Mouse (Mus musculus): ENCODE results near the gene Fndc5. TPM values are rescaled to one million over a fixed set of nuclear protein-coding genes. Genes with fewer than 3 reads are reported as not detected.

The Fndc5 gene
- 3.3 and 3.9 TPM in 2 replicates for polyA plus RNA-seq (2016; fragmentation: Nextera tagmentation; extraction: Ambion mirVana)

DNA sequence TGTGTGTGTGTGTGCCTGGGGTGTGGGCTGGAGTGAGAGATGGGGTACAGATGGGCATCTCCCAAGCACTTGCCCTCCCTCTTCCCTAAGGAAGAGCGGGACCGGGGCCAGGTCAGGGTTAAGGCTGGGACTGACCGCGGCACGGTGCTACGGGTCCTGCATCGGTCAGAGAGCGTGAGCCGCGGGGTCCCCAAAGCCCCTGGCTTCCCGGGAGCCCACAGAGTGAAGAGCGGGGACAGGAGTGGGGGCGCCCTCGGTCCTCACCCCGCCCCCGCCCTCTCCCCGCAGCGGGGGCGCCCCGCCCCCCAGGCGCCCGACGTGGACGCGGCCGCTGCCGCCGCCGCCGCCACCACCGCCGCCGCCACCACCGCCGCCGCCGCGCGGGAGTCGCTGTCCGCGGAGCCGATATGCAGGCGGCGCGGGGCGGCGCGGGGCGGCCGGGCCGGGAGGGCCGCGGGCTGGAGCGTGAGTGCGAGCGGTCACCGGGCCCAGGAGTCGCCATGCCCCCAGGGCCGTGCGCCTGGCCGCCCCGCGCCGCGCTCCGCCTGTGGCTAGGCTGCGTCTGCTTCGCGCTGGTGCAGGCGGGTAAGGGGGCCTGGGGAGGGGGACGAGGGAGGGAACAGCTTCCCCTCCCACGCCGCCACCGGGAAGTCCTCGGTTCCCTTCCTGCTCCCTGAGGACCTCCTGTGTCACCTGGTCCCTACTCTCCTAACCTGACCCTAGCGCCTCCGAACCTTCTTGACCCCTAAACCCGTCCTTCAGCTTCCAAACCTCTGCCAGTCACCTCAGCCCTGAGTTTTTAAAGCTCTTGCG lies at the start of gene Fndc5:
Gene Fndc5 (plus strand): TSS at position 421 of the 813 bp plus-strand sequence.
- Histone ChIP-seq H3K36me3 (peaks cover 6% of the 10 kb centered on the region; the same call in 1 of the 2 replicates), H3K9me3 (no peaks in the 10 kb centered on the region), H3K4me1 (peaks cover 47% of the 10 kb centered on the region), H3K4me3 (peak within 1 kb of the TSS; percentile 69), H3K27me3 (ENCODE audit: insufficient read depth, poor library complexity, severe bottlenecking) (peaks cover 65% of the 10 kb centered on the region), H3K27ac (peak within 1 kb of the TSS; percentile 83)
- no peak for DNase-seq (ENCODE audit: low spot score)
- under 1% methylated on average over 73 of the region's 80 CpGs for WGBS

GRCm38 (mm10) chr4:129087850-129088249 lies 48.9 kb upstream of the Fndc5 start:
- peaks cover 17% of the 10 kb centered on the region for H3K36me3 ChIP-seq
- H3K27me3 ChIP-seq (ENCODE audit: insufficient read depth, poor library complexity, severe bottlenecking) = peaks cover 15% of the 10 kb centered on the region
- WGBS = 49% methylated on average over 5 of the region's 5 CpGs
- no peak overlapping the region for H3K4me3 ChIP-seq
- H3K9me3 ChIP-seq = no peaks in the 10 kb centered on the region
- H3K27ac ChIP-seq = no peak overlapping the region
- DNase-seq (ENCODE audit: low spot score) = no peak
- no peaks in the 10 kb centered on the region for H3K4me1 ChIP-seq

- no peaks in the 10 kb centered on the region for H3K4me1 ChIP-seq
- H3K4me3 ChIP-seq = no peak overlapping the region
- WGBS = 28% methylated on average over 15 of the region's 15 CpGs
- H3K9me3 ChIP-seq = no peaks in the 10 kb centered on the region
- H3K36me3 ChIP-seq = no peaks in the 10 kb centered on the region
- H3K27me3 ChIP-seq (ENCODE audit: insufficient read depth, poor library complexity, severe bottlenecking) = peaks cover 33% of the 10 kb centered on the region
- DNase-seq (ENCODE audit: low spot score) = no peak
- no peak overlapping the region for H3K27ac ChIP-seq
Observed at GRCm38 (mm10) chr4:129095276-129095675, 41.5 kb upstream of the Fndc5 start.

DNA sequence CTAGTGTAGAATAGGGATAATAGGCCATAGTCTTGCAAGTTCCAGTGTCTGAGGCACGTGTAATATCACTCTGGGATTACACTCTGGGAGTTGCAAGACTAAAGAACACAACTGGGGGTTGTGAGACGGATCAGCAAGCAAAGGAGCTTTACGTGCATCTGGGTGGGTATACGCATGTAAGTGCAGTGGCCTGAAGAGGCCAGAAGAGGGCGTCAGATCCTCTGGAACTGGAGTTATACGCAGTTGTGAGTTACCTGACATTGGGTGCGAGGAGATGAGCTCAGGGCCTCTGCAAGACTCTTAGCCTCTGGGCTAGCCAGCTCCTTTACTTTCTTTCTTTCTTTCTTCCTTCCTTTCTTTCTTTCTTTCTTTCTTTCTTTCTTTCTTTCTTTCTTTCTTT lies 39.8 kb upstream of the Fndc5 start:
- no peak overlapping the region for H3K4me3 ChIP-seq
- WGBS = 71% methylated on average over 7 of the region's 7 CpGs
- no peak for DNase-seq (ENCODE audit: low spot score)

DNA sequence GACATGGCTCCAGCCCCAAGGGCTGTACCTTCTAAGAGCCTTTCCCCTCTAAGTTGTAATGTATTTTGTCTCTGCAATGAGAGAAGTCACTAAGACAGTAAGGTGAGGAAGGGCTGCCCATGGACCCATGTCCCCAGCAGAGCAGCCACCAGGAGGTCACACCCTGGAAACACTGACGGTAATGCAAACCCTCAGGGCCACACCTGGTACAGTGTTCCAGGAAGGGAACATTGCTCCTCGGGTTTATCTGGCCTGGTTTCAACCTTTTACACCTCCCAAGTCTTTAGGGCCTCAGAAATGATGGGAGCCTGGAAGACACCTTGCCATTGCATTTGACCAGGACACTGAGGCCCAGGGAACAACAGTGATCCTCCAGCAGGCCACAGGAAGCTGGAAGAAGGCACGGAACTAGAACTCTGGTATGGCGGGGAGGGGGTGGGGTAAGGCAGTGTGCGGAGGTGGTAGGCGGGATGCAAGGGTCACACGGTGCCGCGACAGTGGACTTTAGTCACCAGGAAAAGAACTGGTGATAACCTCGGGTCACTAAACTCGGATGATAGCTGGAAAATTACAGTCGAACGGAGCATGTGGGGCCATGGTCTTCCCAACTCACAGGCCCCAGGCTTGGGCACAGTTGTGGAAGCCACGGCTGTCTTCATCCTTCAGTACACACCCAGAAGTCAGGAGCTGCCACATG lies 34.5 kb upstream of the Fndc5 start:
- WGBS = 64% methylated on average over 14 of the region's 14 CpGs
- no peaks in the 10 kb centered on the region for H3K9me3 ChIP-seq
- H3K36me3 ChIP-seq = no peaks in the 10 kb centered on the region
- no peak for DNase-seq (ENCODE audit: low spot score)
- no peak overlapping the region for H3K4me3 ChIP-seq
- no peak overlapping the region for H3K27ac ChIP-seq
- H3K4me1 ChIP-seq = peaks cover 10% of the 10 kb centered on the region
- H3K27me3 ChIP-seq (ENCODE audit: insufficient read depth, poor library complexity, severe bottlenecking) = peaks cover 46% of the 10 kb centered on the region

More for the DNA sequence above, 39.8 kb upstream of the Fndc5 start:
- H3K36me3 ChIP-seq = no peaks in the 10 kb centered on the region
- peaks cover 33% of the 10 kb centered on the region for H3K27me3 ChIP-seq (ENCODE audit: insufficient read depth, poor library complexity, severe bottlenecking)
- H3K4me1 ChIP-seq = no peaks in the 10 kb centered on the region
- no peaks in the 10 kb centered on the region for H3K9me3 ChIP-seq
- no peak overlapping the region for H3K27ac ChIP-seq

DNA sequence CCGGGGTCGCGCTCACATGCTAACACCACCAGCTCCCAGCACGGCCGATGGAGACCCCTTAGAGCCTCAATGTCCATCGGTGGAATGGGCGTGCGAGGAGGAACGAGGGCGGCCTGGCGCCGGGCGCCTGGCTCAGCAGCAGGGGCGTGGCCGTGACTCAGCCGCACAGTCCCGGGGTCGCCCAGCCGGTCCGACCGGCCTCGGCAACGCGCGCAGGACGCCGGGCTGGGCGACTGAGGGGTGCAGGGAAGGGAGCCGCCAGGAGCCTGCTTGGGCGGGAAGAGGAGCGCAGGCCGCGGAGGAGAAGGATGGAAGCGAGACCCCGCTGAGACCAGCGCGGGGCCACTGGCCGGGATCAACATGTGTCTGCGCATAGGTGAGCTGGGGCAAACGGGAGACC lies 31.4 kb upstream of the Fndc5 start, which contains the start of gene Tmem54:
Gene Tmem54 (plus strand): TSS at position 193 of the 400 bp plus-strand sequence.
- WGBS = under 1% methylated on average over 40 of the region's 40 CpGs
- H3K4me1 ChIP-seq = peaks cover 10% of the 10 kb centered on the region
- peaks cover 73% of the 10 kb centered on the region for H3K27me3 ChIP-seq (ENCODE audit: insufficient read depth, poor library complexity, severe bottlenecking)
- 0 out of 2 replicates have a peak within 1 kb of the TSS, but pooled peaks have one; percentile 13 for H3K27ac ChIP-seq
- DNase-seq (ENCODE audit: low spot score) = no peak
- no peaks in the 10 kb centered on the region for H3K36me3 ChIP-seq
- H3K4me3 ChIP-seq = peak within 1 kb of the TSS; percentile 54
- no peaks in the 10 kb centered on the region for H3K9me3 ChIP-seq

GRCm38 (mm10) chr4:129106073-129106472 lies 30.7 kb upstream of the Fndc5 start:
- Histone ChIP-seq H3K4me3 (peak overlapping the region; percentile 54; the same call in 1 of the 2 replicates), H3K9me3 (no peaks in the 10 kb centered on the region), H3K36me3 (no peaks in the 10 kb centered on the region), H3K27me3 (ENCODE audit: insufficient read depth, poor library complexity, severe bottlenecking) (peaks cover 73% of the 10 kb centered on the region), H3K4me1 (peaks cover 13% of the 10 kb centered on the region), H3K27ac (no peak overlapping the region)
- DNase-seq (ENCODE audit: low spot score) = no peak
- WGBS = 15% methylated on average over 9 of the region's 9 CpGs

GRCm38 (mm10) chr4:129107348-129107899 lies 29.4 kb upstream of the Fndc5 start:
- peaks cover 73% of the 10 kb centered on the region for H3K27me3 ChIP-seq (ENCODE audit: insufficient read depth, poor library complexity, severe bottlenecking)
- H3K27ac ChIP-seq = no peak overlapping the region
- H3K36me3 ChIP-seq = no peaks in the 10 kb centered on the region
- H3K4me1 ChIP-seq = peaks cover 26% of the 10 kb centered on the region
- no peak overlapping the region for H3K4me3 ChIP-seq
- WGBS = 74% methylated on average over 10 of the region's 10 CpGs
- DNase-seq (ENCODE audit: low spot score) = no peak
- H3K9me3 ChIP-seq = no peaks in the 10 kb centered on the region

DNA sequence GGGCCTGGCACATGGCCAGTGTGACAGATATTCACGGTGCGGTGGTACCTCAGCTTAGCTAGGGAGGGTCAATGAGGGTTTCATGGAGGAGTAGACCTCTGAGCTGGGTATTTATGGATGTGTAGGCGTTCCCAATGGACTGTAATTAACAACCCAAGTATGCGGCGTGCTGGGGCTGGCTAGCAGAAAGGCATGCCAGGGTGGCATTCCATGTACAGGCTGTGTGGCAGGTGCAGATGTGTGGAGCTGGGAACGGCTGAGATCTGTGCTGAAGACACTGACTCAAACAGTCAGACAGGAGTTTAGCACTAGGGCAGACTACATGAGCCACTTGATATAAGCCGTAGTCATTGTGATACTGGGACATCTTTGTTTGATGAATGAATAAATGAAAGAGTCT lies 28.2 kb upstream of the Fndc5 start:
- no peak for DNase-seq (ENCODE audit: low spot score)
- Histone ChIP-seq H3K27me3 (ENCODE audit: insufficient read depth, poor library complexity, severe bottlenecking) (peaks cover 75% of the 10 kb centered on the region), H3K4me3 (no peak overlapping the region), H3K9me3 (no peaks in the 10 kb centered on the region), H3K4me1 (peaks cover 30% of the 10 kb centered on the region), H3K36me3 (no peaks in the 10 kb centered on the region), H3K27ac (no peak overlapping the region)
- whole genome bisulfite sequencing = 84% methylated on average over 7 of the region's 7 CpGs

- Histone ChIP-seq H3K4me1 (peaks cover 20% of the 10 kb centered on the region; the same call in 1 of the 2 replicates), H3K27me3 (ENCODE audit: insufficient read depth, poor library complexity, severe bottlenecking) (peaks cover 74% of the 10 kb centered on the region), H3K4me3 (no peak overlapping the region), H3K9me3 (no peaks in the 10 kb centered on the region), H3K36me3 (no peaks in the 10 kb centered on the region), H3K27ac (no peak overlapping the region)
- WGBS = 81% methylated on average over 6 of the region's 6 CpGs
- DNase-seq (ENCODE audit: low spot score) = no peak
Observed at GRCm38 (mm10) chr4:129110804-129111203, 26.0 kb upstream of the Fndc5 start.

GRCm38 (mm10) chr4:129111350-129111749 lies 25.4 kb upstream of the Fndc5 start:
- Histone ChIP-seq H3K36me3 (no peaks in the 10 kb centered on the region), H3K27me3 (ENCODE audit: insufficient read depth, poor library complexity, severe bottlenecking) (peaks cover 74% of the 10 kb centered on the region), H3K4me3 (no peak overlapping the region), H3K9me3 (no peaks in the 10 kb centered on the region), H3K4me1 (peaks cover 20% of the 10 kb centered on the region; the same call in 1 of the 2 replicates), H3K27ac (no peak overlapping the region)
- no peak for DNase-seq (ENCODE audit: low spot score)
- 55% methylated on average over 11 of the region's 11 CpGs for WGBS

GRCm38 (mm10) chr4:129112231-129112630 lies 24.6 kb upstream of the Fndc5 start:
- Histone ChIP-seq H3K36me3 (no peaks in the 10 kb centered on the region), H3K27ac (no peak overlapping the region), H3K27me3 (ENCODE audit: insufficient read depth, poor library complexity, severe bottlenecking) (peaks cover 75% of the 10 kb centered on the region), H3K4me3 (no peak overlapping the region), H3K4me1 (peaks cover 20% of the 10 kb centered on the region; the same call in 1 of the 2 replicates), H3K9me3 (no peaks in the 10 kb centered on the region)
- WGBS = 73% methylated on average over 13 of the region's 13 CpGs
- DNase-seq (ENCODE audit: low spot score) = no peak
